Mouse (Mus musculus) neutrophil, adult 83 days (primary cell): ENCODE measurements around the gene Tns1. TPM values are rescaled to one million over a fixed set of nuclear protein-coding genes. Genes with fewer than 3 reads are reported as not detected.

Experiments
- total RNA-seq, 2 experiments: library from RNA; stranded (reverse); gene quantifications; one replicate each; pipeline ENCODE4 v1.2.4; 2023

Gene Tns1
- total RNA-seq, result 10 to 100 TPM; 18.8 to 19.2 TPM

DNA sequence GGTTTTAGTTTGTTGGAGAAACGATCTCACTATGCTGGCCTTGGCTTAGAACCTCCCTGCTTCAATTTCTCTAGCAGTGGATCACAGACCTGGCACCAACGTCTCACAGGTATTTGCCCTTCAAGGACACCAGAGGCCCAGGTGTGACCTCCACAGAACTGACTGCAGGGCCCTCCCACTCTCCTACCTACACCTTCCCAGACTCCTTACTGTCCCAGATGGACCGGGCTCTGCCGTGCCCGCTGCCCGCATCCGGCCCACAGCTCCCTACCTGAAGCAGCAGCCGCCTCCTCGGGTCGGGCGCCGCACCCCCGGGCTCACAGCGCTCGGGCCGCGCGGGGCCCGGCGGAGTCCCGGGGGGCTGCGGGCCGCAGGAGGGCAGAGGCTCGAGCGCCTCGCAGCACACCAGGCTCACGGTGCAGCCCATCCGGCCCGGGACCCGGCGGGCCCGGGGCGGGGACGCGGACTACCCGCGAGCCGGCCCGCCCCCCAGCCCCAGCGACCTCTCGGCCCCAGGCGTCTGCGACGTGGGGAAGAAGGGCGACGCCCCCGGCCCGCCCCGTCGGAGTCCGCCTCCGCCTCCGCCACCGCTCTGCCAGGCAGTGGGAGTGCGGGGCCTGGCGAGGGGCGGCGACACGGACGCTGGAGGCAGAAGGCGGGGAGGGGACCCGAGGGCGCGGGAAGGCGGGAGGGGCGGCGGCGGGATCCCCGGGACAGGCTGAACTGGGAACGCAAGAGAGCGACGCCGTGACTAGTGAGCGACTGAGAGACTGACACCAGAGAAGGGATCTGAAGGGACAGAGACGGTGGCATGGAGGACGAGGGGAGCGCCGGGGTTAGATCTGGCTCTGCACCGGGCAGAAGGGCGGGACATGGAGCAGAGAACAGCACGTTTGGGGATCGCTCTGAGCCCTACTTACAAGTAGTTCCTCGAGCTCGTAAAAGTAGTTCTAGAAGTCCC is at the start of gene Tns1:
Gene Tns1 (minus strand): TSS at position 429 of the 961 bp plus-strand sequence.

DNA sequence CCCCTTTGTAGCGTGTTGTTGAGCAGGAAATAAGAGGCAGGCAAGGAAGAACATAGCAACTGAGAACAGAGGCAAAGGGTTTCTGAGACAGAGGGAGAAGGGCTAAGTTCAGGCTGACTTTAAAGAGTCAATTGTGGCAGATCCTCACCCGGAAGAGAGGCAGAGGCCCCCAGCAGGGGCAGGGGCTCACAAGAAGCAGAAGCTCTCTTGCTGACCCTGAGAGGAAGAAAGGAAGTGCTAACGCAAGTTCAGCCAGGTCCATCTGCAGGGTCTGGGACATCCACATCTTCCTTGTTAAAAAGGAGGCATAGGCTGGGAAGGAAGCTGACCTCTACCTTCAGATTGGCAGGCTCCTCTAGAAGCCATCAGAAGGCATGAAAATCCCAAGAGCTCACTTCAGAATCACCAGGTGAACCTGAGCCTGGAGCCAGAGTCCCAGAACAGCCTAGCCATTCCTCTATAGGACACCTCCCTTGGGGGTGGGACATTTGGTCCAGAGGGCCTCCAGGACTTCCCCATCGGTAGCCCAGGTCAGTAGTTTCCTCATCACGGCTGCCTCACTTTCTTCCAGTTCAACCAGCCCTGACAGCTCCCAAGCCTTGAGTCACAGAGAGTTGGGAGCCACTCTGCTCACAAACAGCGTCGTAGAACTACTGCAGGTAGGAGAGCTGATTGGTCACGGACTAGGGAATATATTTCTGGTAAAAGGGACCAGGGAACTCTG is 29.4 kb upstream of the Tns1 start, which contains the start of gene Cxcr2:
Gene Cxcr2 (plus strand): TSS at position 529 of the 724 bp plus-strand sequence.

DNA sequence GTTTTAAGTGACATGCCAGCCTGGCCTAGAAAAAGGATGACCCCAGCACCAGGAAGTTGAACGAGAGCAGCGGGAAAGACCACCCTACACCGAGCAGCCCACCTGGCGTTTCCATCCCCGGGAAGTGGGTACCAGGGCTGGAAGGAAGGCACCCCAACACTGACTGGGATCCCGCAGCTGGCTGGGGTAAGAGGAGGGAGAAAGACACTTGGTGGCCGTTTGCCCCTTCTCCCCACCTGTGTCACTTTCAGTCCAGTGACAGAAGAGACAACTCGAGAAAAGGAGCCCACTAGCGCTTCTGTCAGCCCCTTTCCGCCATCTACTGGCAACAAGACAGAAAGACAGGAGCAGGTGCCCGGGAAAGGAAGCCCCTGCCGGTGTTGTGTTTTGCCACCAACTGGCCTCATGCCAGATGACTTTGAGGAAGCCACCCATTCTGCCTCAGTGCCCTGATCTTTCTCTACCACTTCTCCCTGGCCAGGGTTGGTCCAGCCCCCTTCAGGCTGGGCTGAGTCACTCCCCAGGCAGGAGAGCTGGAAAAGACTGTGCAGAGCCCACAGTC is 823 bp upstream of the Tns1 start, which contains the start of gene Rufy4:
Gene Rufy4 (plus strand): TSS at position 551 of the 562 bp plus-strand sequence.

Other genes starting within 250 kb of the Tns1 start
- 1 to 10 TPM; 3.3 to 4.2 TPM for gene Rufy4, start 1.1 kb upstream of the Tns1 start, total RNA-seq
- 100 to 1,000 TPM; 328 to 426 TPM for gene Cxcr2, start 29.5 kb upstream of the Tns1 start, total RNA-seq
- gene Cxcr1, start 70.2 kb upstream of the Tns1 start, total RNA-seq, result under 1 TPM in 1 of 2 experiments, not detected in 1; 0.38 TPM
- gene Arpc2, start 111.6 kb upstream of the Tns1 start, total RNA-seq, result 100 to 1,000 TPM; 649 to 657 TPM
- under 1 TPM in 1 of 2 experiments, not detected in 1; 0.51 TPM for gene Gpbar1, start 154.1 kb upstream of the Tns1 start, total RNA-seq
- gene Aamp, start 160.3 kb upstream of the Tns1 start, total RNA-seq, result 10 to 100 TPM; 60.2 to 63.7 TPM
- gene Pnkd, start 160.5 kb upstream of the Tns1 start, total RNA-seq, result 10 to 100 TPM; 12.1 to 15.6 TPM
- gene Tmbim1, start 181.2 kb upstream of the Tns1 start, total RNA-seq, result 10 to 100 TPM; 12.5 to 13.5 TPM
- not detected for gene Catip, start 237.7 kb upstream of the Tns1 start, total RNA-seq